Mouse (Mus musculus) cortical plate, adult 2 months (tissue): Measurements from ENCODE around the gene Ttc7b. TPM values are rescaled to one million over a fixed set of nuclear protein-coding genes. Genes with fewer than 3 reads are reported as not detected.
A peak's percentile ranks its signal among the peaks of the same experiment; 100 is the strongest.

Experiments used
- H3K27ac ChIP-seq: fragments of 200-500 bp; 2 replicates; pipeline ENCODE4 v1.5.1; 2012; ENCODE audit warnings: low read length, control low read depth, inconsistent platforms; ENCODE audit not compliant: insufficient read depth
- H3K4me1 ChIP-seq: fragments of 200-500 bp; 2 replicates; pipeline ENCODE4 v1.6.1; 2011; ENCODE audit warnings: low read length; ENCODE audit not compliant: control insufficient read depth, insufficient read depth
- H3K4me3 ChIP-seq: fragments of 200-500 bp; 2 replicates; pipeline ENCODE4 v1.5.1; 2011; ENCODE audit warnings: mild to moderate bottlenecking, low read length, control low read depth; ENCODE audit not compliant: insufficient read depth
- CTCF ChIP-seq: fragments of 200-500 bp; IDR thresholded peaks from 2 replicates; pipeline ENCODE4 v1.5.1; 2011; ENCODE audit warnings: mild to moderate bottlenecking, control low read depth, low read length; ENCODE audit not compliant: insufficient read depth; ENCODE audit errors: extremely low read depth
- POLR2A ChIP-seq: fragments of 200-500 bp; IDR thresholded peaks from 2 replicates; pipeline ENCODE4 v1.6.1; 2011; ENCODE audit warnings: mild to moderate bottlenecking, low read length, control low read depth; ENCODE audit not compliant: insufficient read depth; ENCODE audit errors: extremely low read depth
- polyA plus RNA-seq: library from polyadenylated mRNA; depleted of rRNA; stranded (reverse); fragments of >200 nt; gene quantifications from 2 replicates; pipeline ENCODE4 v1.2.3, GENCODE M21; 2012

The Ttc7b gene
- polyA plus RNA-seq, 1 experiment, result 221 TPM

DNA sequence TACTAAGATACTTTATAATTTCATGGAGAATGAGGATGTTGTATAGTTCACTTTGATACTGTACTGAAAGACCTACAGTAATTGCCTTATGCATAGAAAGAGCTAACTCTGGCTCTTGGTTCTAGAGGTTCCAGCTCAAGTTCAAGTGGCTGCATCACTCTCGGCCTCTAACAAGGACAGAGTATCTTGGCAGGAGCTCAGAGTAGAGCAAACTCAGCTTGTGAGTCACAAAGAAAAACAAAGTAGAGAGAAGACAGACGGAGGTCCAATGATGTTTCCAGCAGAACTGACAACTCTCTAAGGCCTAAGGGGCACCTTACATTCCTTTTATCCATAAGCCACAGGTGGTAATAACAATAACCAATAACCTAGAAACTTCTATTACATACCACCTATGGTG lies 150.8 kb downstream of the Ttc7b start:
- Histone ChIP-seq H3K27ac (no peak overlapping the region), H3K4me1 (peaks cover 2% of the 10 kb centered on the region; the same call in 1 of the 2 replicates), H3K4me3 (no peak overlapping the region)
- TF ChIP-seq CTCF, result no peak

- Histone ChIP-seq H3K4me3 (no peak overlapping the region), H3K27ac (no peak overlapping the region), H3K4me1 (peaks cover 2% of the 10 kb centered on the region; the same call in 1 of the 2 replicates)
- TF ChIP-seq POLR2A (no peak), CTCF (no peak)
These were observed 151.4 kb downstream of the Ttc7b start for GRCm38 (mm10) chr12:100369220-100369619.

DNA sequence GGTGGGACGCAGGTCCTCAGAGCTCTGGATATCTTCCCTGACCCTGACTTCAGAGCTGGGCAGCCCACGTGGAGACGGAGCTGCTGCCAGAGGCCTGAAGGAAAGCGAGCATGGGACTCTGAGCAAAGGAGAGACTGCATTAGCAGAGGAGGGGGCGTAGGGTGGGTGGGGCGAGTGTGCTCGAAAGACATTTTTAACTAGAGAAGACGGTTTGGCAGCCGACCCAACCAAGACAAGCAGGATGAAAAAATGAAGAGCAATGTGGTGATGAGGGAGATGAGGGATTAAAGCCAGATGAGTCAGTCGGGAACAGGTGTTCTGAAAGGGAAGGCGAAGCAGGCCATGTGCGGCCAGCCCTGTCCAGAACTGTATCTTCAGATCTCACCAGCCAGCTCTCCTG lies 159.3 kb downstream of the Ttc7b start:
- TF ChIP-seq CTCF (no peak), POLR2A (no peak)
- Histone ChIP-seq H3K27ac (peak overlapping the region; percentile 55), H3K4me3 (no peak overlapping the region), H3K4me1 (0 out of 2 replicates have a peak, but pooled peaks cover 3% of the 10 kb centered on the region)

GRCm38 (mm10) chr12:100358040-100358620 lies 162.5 kb downstream of the Ttc7b start:
- Histone ChIP-seq H3K4me3 (no peak overlapping the region), H3K27ac (no peak overlapping the region), H3K4me1 (peaks cover 7% of the 10 kb centered on the region)
- TF ChIP-seq POLR2A (no peak), CTCF (no peak)

GRCm38 (mm10) chr12:100356407-100356806 lies 164.2 kb downstream of the Ttc7b start:
- no peak overlapping the region for H3K4me3 ChIP-seq
- H3K4me1 ChIP-seq, result peaks cover 11% of the 10 kb centered on the region
- no peak overlapping the region for H3K27ac ChIP-seq
- no peak for TF ChIP-seq CTCF
- no peak for TF ChIP-seq POLR2A

GRCm38 (mm10) chr12:100355565-100355964 lies 165.1 kb downstream of the Ttc7b start:
- H3K27ac ChIP-seq, result no peak overlapping the region
- H3K4me3 ChIP-seq, result no peak overlapping the region
- TF ChIP-seq CTCF (no peak), POLR2A (no peak)
- peaks cover 11% of the 10 kb centered on the region for H3K4me1 ChIP-seq

DNA sequence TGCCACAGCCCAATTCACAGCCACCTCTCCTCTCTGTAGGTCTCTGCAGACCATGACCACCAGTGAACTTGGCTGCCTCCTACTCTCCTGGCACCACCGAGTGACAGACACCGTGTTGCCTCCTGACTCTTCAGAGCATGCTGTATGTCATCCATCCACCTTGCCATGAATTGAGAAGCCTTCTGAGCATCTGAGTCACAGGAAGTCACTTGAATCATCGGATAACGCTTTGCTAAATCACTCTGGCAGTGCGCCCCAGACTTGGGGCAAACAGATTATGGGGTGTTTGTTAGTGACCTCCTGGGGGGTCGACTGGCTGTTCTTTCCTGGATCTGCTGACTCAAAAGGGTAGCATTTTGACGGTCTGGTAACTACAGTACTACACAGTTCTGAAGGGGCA lies 166.7 kb downstream of the Ttc7b start:
- peaks cover 11% of the 10 kb centered on the region for H3K4me1 ChIP-seq
- no peak for TF ChIP-seq CTCF
- TF ChIP-seq POLR2A, result no peak
- H3K27ac ChIP-seq, result peak overlapping the region; percentile 73
- H3K4me3 ChIP-seq, result no peak overlapping the region

DNA sequence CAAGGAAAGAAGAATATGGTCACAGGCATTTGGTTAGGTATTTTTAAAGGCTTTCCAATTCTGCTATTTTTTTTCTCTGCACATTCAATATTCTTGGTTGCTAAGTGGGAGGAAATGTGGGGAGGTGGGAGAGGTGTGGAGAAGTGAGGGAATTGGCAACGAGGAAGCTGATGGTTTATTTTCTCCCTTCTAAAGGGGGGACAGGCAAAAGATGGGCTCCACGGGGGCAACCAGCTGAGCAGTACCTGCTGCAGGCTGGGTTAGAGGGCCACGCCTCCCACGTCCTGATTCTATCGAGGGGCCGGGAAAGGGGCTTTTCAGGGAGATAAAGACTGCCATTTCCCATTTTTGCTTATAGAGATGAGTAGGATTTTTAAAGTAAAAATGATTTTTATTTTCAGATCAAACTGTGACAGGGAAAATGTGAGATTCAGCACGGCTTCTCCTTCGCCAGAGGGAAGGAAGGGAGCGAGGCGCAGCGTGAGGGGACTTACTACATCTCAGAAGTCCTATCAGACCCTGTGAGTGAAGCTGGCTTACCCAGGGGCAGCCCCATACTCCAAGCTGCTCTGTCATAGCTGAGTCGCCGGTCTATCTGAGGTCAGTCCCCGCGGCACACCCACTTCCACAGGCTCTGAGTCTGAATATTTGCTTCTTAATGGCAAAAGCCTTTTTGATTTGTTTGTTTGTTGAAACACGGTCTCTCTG lies 167.4 kb downstream of the Ttc7b start:
- peaks cover 11% of the 10 kb centered on the region for H3K4me1 ChIP-seq
- no peak overlapping the region for H3K4me3 ChIP-seq
- 0 out of 2 replicates have a peak, but pooled peaks have one; percentile 11 for TF ChIP-seq POLR2A
- TF ChIP-seq CTCF, result no peak
- peak overlapping the region; percentile 85 for H3K27ac ChIP-seq

GRCm38 (mm10) chr12:100352094-100352493 lies 168.5 kb downstream of the Ttc7b start:
- peaks cover 12% of the 10 kb centered on the region for H3K4me1 ChIP-seq
- no peak for TF ChIP-seq CTCF
- TF ChIP-seq POLR2A, result no peak
- H3K27ac ChIP-seq, result peak overlapping the region; percentile 85
- H3K4me3 ChIP-seq, result no peak overlapping the region

DNA sequence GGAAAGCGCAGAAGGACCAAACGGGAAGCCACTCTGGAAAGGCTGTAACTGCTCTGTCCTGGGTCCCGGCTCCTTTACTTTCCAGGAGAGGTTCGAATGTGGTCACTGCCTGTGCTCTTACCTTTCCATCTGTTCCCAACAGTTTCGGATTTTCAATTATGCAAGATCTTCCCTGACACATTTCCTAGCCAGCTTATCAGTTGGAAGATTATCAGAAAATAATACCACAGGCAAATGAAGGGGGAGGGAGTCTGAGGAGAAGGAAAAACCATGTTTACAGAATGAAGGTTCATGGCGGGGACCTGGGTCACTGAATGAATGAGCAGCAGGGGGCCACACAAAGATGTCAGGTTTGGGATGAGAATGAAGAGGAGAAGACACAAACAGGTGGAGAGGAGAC lies 177.1 kb downstream of the Ttc7b start:
- peak overlapping the region; percentile 62; the same call in 1 of the 2 replicates for H3K27ac ChIP-seq
- TF ChIP-seq CTCF (no peak), POLR2A (no peak)

More for the DNA sequence above, 177.1 kb downstream of the Ttc7b start:
- Histone ChIP-seq H3K4me3 (no peak overlapping the region), H3K4me1 (peaks cover 10% of the 10 kb centered on the region; the same call in 1 of the 2 replicates)
